Mouse (Mus musculus) myocyte (in vitro differentiated cells): ENCODE measurements around the gene Spata5. TPM values are rescaled to one million over a fixed set of nuclear protein-coding genes. Genes with fewer than 3 reads are reported as not detected.

Experiments used
- H3K27me3 ChIP-seq: one replicate; pipeline ENCODE4 v1.6.1; 2011; ENCODE audit not compliant: control insufficient read depth, insufficient read depth, insufficient read length
- H3K36me3 ChIP-seq: one replicate; pipeline ENCODE4 v1.6.1; 2011; ENCODE audit not compliant: control insufficient read depth, insufficient read depth
- H3K4me2 ChIP-seq: one replicate; pipeline ENCODE4 v1.6.1; 2011; ENCODE audit warnings: low read depth, control low read depth
- H3K4me3 ChIP-seq: one replicate; pipeline ENCODE4 v1.5.1; 2011; ENCODE audit warnings: mild to moderate bottlenecking, control low read depth, moderate library complexity
- H3K79me2 ChIP-seq: one replicate; pipeline ENCODE4 v1.6.1; 2011; ENCODE audit not compliant: control insufficient read depth, insufficient read depth
- H3ac ChIP-seq: one replicate; pipeline ENCODE4 v1.6.1; 2011; ENCODE audit not compliant: control insufficient read depth, insufficient read length
- CEBPB ChIP-seq: IDR thresholded peaks from 2 replicates; pipeline ENCODE4 v1.6.1; 2011; ENCODE audit warnings: mild to moderate bottlenecking, moderate library complexity; ENCODE audit not compliant: poor library complexity, insufficient read depth, severe bottlenecking
- E2F4 ChIP-seq: IDR thresholded peaks from one replicate; pipeline ENCODE4 v1.6.1; 2011; ENCODE audit warnings: mild to moderate bottlenecking, control low read depth, moderate library complexity; ENCODE audit not compliant: insufficient read depth
- MAX ChIP-seq: IDR thresholded peaks from one replicate; pipeline ENCODE4 v1.6.1; 2011; ENCODE audit warnings: low read depth, mild to moderate bottlenecking, control low read depth
- MYOD1 ChIP-seq, 3 experiments: IDR thresholded peaks; one replicate each; pipeline ENCODE4 v1.6.1; 2011; ENCODE audit warnings: control low read depth in 2 of 3, low read depth in 2 of 3, mild to moderate bottlenecking in 2 of 3, moderate library complexity in 1 of 3; ENCODE audit not compliant: insufficient read length in 2 of 3, control insufficient read depth in 1 of 3
- MYOG ChIP-seq, 3 experiments: IDR thresholded peaks; one replicate each; pipeline ENCODE4 v1.6.1; 2011; ENCODE audit warnings: control low read depth in 2 of 3, low read depth in 2 of 3, mild to moderate bottlenecking in 2 of 3; ENCODE audit not compliant: insufficient read length in 2 of 3, control insufficient read depth in 1 of 3, insufficient read depth in 1 of 3
- POLR2A ChIP-seq: IDR thresholded peaks from one replicate; pipeline ENCODE4 v1.6.1; 2011; ENCODE audit warnings: low read depth, mild to moderate bottlenecking, control low read depth, moderate library complexity; ENCODE audit not compliant: insufficient read length
- POLR2AphosphoS2 ChIP-seq: IDR thresholded peaks from one replicate; pipeline ENCODE4 v1.6.1; 2011; ENCODE audit warnings: low read depth, control low read depth; ENCODE audit not compliant: insufficient read length
- REST ChIP-seq: IDR thresholded peaks from one replicate; pipeline ENCODE4 v1.6.1; 2011; ENCODE audit warnings: mild to moderate bottlenecking, control low read depth, moderate library complexity; ENCODE audit not compliant: insufficient read depth, insufficient read length
- SRF ChIP-seq: IDR thresholded peaks from one replicate; pipeline ENCODE4 v1.6.1; 2011; ENCODE audit warnings: low read depth; ENCODE audit not compliant: control insufficient read depth, insufficient read length
- TCF12 ChIP-seq: IDR thresholded peaks from one replicate; pipeline ENCODE4 v1.6.1; 2011; ENCODE audit warnings: mild to moderate bottlenecking, control low read depth; ENCODE audit not compliant: poor library complexity, insufficient read depth, severe bottlenecking
- TCF3 ChIP-seq: IDR thresholded peaks from one replicate; pipeline ENCODE4 v1.6.1; 2011; ENCODE audit warnings: low read depth, control low read depth; ENCODE audit not compliant: insufficient read length
- USF1 ChIP-seq: IDR thresholded peaks from one replicate; pipeline ENCODE4 v1.6.1; 2011; ENCODE audit warnings: low read depth, mild to moderate bottlenecking, control low read depth, moderate library complexity
- polyA plus RNA-seq: library from polyadenylated mRNA; unstranded; fragments of >200 nt; fragmentation: generic; extraction: Trizol; gene quantifications from one replicate; pipeline ENCODE4 v1.2.1, GENCODE M21; 2012; ENCODE audit warnings: missing spikeins

Spata5 gene
- polyA plus RNA-seq, 1 experiment, result 24.2 TPM

DNA sequence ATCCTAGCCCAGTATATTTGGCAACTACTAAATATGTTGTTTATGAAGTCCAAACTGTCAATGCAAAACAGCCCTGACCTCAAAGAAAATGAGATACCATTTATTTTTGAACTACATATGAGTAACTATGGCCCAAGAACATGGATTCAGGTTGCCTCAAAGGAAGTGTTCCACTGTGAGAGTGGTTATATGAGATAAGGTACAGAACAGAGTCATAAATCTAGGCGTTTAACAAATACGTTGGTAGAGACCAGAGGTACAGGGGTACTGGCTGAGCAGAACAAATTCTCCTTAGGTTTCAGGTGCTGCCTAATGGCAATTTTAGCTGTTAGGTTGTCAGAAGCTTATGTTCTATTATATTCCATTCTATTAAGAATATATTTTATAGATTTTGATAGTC, 67.9 kb downstream of the Spata5 start:
- no peak for TF ChIP-seq MYOD1 (IDR thresholded peaks at IDR 0.05; ENCODE audit: control insufficient read depth in 1 of 3, insufficient read length in 2 of 3, low read depth in 2 of 3)
- no peak for TF ChIP-seq REST
- TF ChIP-seq MYOG (IDR thresholded peaks at IDR 0.05; ENCODE audit: control insufficient read depth in 1 of 3, insufficient read depth in 1 of 3, insufficient read length in 2 of 3, low read depth in 2 of 3), result no peak
- no peak for TF ChIP-seq E2F4
- TF ChIP-seq SRF, result no peak
- no peak for TF ChIP-seq USF1
- TF ChIP-seq MAX, result no peak
- no peak for TF ChIP-seq POLR2A
- TF ChIP-seq TCF3, result no peak
- TF ChIP-seq CEBPB, result no peak
- no peak for TF ChIP-seq TCF12
- TF ChIP-seq POLR2AphosphoS2, result no peak
- Histone ChIP-seq H3K4me3 (no peak overlapping the region), H3K79me2 (no peaks in the 10 kb centered on the region), H3K4me2 (no peak overlapping the region), H3K36me3 (peaks cover 13% of the 10 kb centered on the region), H3ac (no peak overlapping the region), H3K27me3 (no peaks in the 10 kb centered on the region)

DNA sequence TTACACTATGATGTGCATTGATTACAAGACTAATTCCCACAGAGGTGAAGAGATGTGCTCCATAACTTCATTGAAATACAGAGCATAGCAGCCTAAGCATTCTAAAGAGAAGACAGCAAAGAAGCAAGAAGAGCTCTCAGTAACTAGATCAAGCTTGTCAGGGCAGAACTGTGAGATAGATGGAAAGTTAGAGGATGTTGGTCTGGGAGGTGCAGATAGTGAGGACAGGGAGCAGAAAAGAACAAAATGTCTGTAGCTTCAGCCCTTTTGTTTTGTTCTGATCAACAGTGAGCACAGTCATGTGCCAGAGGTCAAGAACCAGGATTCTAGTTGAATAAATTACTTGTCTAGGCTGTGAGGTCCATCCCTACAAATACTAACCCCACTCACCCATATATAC, 68.5 kb downstream of the Spata5 start:
- no peak overlapping the region for H3K4me2 ChIP-seq
- TF ChIP-seq MYOD1 (IDR thresholded peaks at IDR 0.05; ENCODE audit: control insufficient read depth in 1 of 3, insufficient read length in 2 of 3, low read depth in 2 of 3), result no peak
- no peak for TF ChIP-seq TCF12
- TF ChIP-seq POLR2A, result no peak
- no peak for TF ChIP-seq MYOG (IDR thresholded peaks at IDR 0.05; ENCODE audit: control insufficient read depth in 1 of 3, insufficient read depth in 1 of 3, insufficient read length in 2 of 3, low read depth in 2 of 3)
- TF ChIP-seq MAX, result no peak
- no peak for TF ChIP-seq REST
- TF ChIP-seq POLR2AphosphoS2, result no peak
- peaks cover 9% of the 10 kb centered on the region for H3K36me3 ChIP-seq
- no peaks in the 10 kb centered on the region for H3K27me3 ChIP-seq
- H3ac ChIP-seq, result no peak overlapping the region
- H3K79me2 ChIP-seq, result no peaks in the 10 kb centered on the region
- H3K4me3 ChIP-seq, result no peak overlapping the region

DNA sequence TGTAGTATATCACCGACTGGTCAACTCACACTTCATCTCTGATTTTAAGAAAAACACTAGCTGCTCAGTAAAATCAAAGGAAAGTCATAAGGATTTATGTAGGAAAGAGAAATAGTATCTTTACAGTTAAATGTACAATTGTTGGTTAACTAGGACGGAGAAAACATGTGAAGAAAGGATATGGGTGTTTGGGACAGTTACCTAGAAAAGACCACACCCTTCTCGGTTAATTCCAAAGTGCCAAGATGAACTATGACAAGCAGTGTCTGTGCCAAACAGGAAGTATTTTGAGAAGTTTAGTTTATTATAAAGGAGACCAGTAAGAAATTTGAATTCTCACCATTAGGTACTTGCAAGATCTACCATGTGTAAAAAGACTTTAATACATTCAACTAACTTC, 70.3 kb downstream of the Spata5 start:
- TF ChIP-seq REST (no peak), MAX (no peak), CEBPB (no peak), USF1 (no peak), MYOD1 (IDR thresholded peaks at IDR 0.05; ENCODE audit: control insufficient read depth in 1 of 3, insufficient read length in 2 of 3, low read depth in 2 of 3) (no peak), POLR2A (no peak), MYOG (IDR thresholded peaks at IDR 0.05; ENCODE audit: control insufficient read depth in 1 of 3, insufficient read depth in 1 of 3, insufficient read length in 2 of 3, low read depth in 2 of 3) (no peak), TCF3 (no peak)
- Histone ChIP-seq H3K4me2 (no peak overlapping the region), H3K36me3 (peaks cover 7% of the 10 kb centered on the region), H3K4me3 (no peak overlapping the region), H3K79me2 (no peaks in the 10 kb centered on the region), H3ac (no peak overlapping the region), H3K27me3 (no peaks in the 10 kb centered on the region)

DNA sequence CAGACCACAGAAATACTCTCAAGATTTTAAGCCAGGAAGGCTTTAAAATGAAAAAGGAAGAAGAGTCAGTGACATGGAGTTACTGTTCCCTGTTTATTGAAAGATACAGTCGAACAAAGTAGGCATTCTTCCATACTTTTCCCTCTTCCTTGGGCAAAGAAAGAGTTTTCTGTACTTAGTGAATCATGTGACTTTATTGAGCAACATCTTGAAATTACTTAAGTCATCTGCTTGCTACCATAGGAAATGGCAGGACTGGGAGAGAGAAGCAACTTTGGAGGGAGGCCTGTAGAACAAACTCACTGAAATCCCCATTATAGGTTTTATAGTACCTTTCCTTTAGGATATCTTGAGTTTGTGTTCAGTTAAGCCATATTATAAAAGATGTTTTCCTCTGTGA, 81.2 kb downstream of the Spata5 start:
- no peak for TF ChIP-seq MAX
- TF ChIP-seq CEBPB, result peak; percentile 70
- H3K4me3 ChIP-seq, result no peak overlapping the region
- H3K79me2 ChIP-seq, result no peaks in the 10 kb centered on the region
- H3ac ChIP-seq, result no peak overlapping the region
- no peaks in the 10 kb centered on the region for H3K27me3 ChIP-seq
- no peak overlapping the region for H3K4me2 ChIP-seq
- H3K36me3 ChIP-seq, result no peaks in the 10 kb centered on the region

DNA sequence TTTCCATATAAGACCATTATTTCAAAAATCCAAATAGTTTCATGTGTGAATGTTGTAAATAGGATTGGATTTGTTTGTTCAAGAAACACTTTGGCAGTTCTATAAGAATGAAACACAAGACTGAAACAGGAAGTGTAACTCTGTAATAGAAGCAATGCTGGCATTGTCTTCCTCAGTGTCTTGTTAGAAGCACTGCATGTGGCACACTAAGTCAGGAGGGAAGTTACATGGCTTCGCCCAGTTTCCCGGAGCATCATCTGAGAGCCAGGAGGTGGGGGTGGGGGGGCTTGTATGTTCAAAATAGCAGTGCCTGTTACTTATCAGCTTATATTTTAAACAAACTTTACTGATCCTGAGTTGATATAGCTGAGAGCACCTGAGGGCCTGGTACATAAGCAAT, 82.9 kb downstream of the Spata5 start:
- Histone ChIP-seq H3K36me3 (no peaks in the 10 kb centered on the region), H3K4me3 (no peak overlapping the region), H3K4me2 (no peak overlapping the region), H3K27me3 (no peaks in the 10 kb centered on the region), H3K79me2 (peaks cover 4% of the 10 kb centered on the region), H3ac (no peak overlapping the region)
- TF ChIP-seq MAX, result no peak
- no peak for TF ChIP-seq CEBPB
- no peak for TF ChIP-seq POLR2AphosphoS2
- no peak for TF ChIP-seq TCF3
- no peak for TF ChIP-seq TCF12
- TF ChIP-seq MYOD1 (IDR thresholded peaks at IDR 0.05; ENCODE audit: control insufficient read depth in 1 of 3, insufficient read length in 2 of 3, low read depth in 2 of 3), result no peak
- TF ChIP-seq SRF, result no peak
- no peak for TF ChIP-seq REST
- TF ChIP-seq MYOG (IDR thresholded peaks at IDR 0.05; ENCODE audit: control insufficient read depth in 1 of 3, insufficient read depth in 1 of 3, insufficient read length in 2 of 3, low read depth in 2 of 3), result no peak
- TF ChIP-seq USF1, result no peak
